Mouse (Mus musculus): ENCODE data around the gene Mrln.

Gene Mrln

GRCm38 (mm10) chr10:70204505-70205399, at the start of gene Mrln:
Mrln (plus strand) TSS chr10:70204664.
- peak; percentile 25 for DNase-seq (ENCODE audit: low spot score)

DNA sequence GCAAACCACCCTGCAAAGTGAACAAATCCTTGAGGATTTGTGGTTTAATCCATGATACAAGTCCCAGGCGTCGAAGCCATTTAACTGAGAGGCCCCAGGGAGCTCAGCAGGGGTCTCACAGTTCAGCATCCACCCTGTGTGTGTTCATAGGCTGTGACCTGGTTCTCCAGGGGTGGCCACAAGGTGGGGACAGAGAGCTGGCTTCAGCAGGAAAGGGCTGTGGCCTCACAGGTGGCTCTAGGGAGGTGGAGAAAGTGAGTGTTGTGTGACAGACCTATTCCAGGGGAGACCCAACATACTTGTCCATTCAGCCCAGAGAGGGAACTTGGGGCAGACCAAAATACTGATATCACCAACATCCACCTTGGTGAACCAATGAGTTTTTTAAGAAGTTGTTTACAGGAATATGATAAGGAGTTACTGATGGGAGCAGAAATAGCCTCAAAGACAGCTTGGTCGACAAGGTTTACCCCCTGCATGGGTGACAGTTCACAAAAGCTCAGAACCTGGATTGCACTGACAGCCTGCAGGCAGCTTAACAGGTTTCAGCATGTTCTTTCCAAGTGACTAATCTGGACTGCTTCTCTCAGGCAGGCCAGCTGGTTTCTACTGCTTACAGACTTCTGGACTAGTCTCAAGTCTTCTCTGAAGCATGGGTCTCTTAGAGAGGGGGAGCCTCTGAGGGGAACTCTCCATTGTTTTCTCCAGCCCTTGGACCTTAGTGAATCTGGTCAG, 47.9 kb upstream of the Mrln start:
- no peak for DNase-seq (ENCODE audit: low spot score)

- peak; percentile 80 for DNase-seq (ENCODE audit: low spot score)
These were observed 44.7 kb upstream of the Mrln start for GRCm38 (mm10) chr10:70159651-70160320.

- no peak for DNase-seq (ENCODE audit: low spot score)
These were observed 43.7 kb upstream of the Mrln start for GRCm38 (mm10) chr10:70160811-70161210.

GRCm38 (mm10) chr10:70161504-70161903, 43.0 kb upstream of the Mrln start:
- no peak for DNase-seq (ENCODE audit: low spot score)

DNA sequence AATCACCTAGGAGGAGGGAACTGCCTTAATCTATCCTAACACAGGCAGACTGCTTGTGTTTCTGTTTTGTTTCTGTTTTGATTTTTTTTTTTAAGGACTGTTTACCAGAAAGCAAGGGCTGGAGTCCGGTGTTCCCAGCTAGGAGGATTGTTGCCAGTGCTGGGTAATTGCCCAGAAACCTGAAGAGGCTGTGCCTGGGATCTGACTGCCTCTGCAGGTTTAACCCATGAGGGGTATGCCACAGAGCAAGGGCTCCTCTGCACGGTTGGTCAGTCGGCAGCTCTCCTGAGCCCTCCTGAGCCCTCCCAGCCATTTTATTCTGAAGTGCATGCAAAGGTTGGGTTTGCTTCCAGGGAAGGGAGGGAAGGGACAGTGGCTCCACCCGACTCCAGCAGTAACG, 40.8 kb upstream of the Mrln start:
- no peak for DNase-seq (ENCODE audit: low spot score)

- DNase-seq (ENCODE audit: low spot score), result no peak
These were observed 38.6 kb upstream of the Mrln start for GRCm38 (mm10) chr10:70165877-70166276.

DNA sequence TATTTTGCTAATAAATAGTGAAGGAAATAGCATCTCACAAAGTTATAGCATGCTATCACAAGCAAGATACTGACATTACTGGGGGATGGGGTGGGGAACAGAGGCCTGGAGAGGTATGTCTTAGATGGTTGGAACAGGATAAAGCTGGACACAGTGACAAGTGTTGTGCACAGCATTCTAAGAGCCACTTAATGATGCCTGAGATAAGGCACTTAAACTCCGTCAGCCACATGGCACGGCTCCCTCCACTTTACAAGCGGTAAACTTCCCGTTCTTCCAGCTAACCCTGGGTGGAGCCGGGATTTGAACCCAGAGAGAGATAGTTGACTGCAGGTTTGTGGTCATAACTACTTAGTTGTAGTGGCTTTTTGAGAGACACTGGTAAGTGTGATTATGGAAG, 38.0 kb upstream of the Mrln start:
- no peak for DNase-seq (ENCODE audit: low spot score)

DNA sequence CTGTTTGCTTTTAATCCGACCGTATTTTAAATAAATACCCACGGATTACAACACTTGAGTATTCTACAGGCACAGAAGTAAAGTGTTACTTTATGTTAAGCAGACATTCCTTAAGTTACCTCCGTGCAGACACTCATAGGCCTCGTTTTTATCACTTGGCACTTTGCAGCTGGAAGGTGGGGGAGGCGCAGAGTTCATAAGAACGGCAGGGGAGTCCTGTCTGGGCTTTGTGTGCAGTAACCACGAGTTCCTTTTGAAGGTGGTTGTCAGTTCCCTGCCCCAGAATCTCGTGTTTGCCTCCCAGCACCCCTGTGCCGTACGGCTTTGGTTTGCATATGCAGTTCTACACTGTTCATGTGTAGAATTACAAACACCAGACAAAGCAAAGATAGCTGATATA, 36.8 kb upstream of the Mrln start:
- DNase-seq (ENCODE audit: low spot score), result no peak

- no peak for DNase-seq (ENCODE audit: low spot score)
These were observed 36.1 kb upstream of the Mrln start for GRCm38 (mm10) chr10:70168396-70168795.

DNA sequence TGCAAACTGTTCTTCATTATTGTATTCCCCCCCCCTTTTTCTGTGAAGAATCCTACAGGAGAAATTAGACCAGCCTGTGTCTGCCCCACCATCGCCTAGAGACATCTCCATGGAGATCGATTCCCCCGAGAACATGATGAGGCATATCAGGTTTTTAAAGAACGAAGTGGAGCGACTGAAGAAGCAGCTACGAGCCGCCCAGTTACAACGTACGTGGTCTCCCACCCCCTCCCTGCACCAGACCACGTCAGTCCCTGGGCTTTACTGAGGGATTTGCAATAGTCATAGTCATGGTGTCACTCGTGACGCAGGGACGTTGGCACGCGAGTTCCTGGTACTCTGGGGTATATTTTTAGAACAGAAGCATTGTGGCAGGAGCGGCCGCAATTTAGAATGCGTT, 35.4 kb upstream of the Mrln start:
- no peak for DNase-seq (ENCODE audit: low spot score)

DNA sequence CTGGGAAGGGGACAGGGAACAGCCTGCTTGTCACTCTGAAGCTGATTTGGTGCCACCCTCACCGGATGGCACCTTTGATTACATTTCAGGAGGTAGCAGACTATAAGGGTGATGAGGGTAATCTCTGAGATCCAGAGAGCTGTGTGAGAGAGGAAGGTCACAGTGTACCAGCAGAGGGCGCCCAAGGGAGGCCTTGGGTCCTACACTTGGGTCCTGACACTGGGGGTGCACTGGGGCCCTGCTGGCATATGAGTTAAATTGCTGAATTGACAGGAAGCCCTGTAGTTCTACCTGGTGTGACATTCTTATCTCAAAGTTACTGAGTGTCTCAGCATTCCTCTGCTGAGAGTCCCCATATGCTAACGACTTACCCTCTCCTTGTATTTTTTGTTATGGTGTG, 31.1 kb upstream of the Mrln start:
- DNase-seq (ENCODE audit: low spot score), result no peak

DNA sequence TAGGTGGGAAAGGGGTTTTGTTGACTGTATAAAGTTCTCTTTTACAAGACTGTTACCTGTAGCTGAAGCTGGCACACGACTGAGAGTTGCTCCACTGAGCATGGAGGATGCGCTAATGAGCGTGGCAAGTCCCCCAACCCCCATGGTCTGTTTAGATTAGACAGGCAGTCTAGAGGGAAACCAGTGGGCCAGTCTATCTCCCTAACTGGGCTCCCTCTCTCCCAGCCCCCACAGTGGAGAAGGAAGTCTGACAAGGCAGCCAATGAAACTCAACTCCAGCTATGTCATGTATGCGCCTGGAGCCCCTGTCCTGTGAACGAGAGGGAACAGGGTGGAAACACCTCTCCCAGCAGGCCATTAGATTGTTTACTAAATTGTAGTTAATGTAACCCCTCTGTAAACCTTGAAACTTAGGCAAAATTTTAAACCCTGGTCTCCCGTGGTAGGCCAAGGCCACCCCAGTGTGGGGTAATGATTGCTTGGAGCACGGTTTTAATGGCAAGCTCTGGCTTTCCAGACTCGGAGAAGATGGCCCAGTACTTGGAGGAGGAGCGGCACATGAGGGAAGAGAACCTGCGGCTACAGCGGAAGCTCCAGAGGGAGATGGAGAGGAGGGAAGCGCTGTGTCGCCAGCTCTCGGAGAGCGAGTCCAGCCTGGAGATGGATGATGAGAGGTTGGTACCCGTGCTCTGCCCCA, 29.8 kb upstream of the Mrln start:
- no peak for DNase-seq (ENCODE audit: low spot score)

DNA sequence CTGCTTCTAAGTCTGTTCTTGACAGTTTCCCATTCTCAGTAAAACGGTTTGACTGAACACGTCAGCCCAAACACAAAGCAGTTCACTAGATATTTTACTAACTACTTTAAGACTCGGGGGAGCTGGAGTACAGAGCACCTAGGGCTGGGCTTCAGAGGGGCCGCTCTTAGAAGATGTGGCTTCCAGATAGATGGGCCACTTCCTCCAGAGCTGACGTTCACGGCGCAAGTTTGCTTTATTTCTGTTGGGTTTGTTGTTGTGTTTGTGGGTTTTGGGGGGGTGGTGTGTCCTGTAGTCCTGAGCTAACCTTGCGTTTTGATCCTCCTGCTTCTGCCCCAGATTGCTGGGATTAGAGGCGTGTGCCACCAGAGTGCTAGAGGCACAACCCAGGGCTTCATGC, 23.7 kb upstream of the Mrln start:
- DNase-seq (ENCODE audit: low spot score), result no peak

- DNase-seq (ENCODE audit: low spot score), result no peak
These were observed 23.0 kb upstream of the Mrln start for GRCm38 (mm10) chr10:70181279-70181972.

DNA sequence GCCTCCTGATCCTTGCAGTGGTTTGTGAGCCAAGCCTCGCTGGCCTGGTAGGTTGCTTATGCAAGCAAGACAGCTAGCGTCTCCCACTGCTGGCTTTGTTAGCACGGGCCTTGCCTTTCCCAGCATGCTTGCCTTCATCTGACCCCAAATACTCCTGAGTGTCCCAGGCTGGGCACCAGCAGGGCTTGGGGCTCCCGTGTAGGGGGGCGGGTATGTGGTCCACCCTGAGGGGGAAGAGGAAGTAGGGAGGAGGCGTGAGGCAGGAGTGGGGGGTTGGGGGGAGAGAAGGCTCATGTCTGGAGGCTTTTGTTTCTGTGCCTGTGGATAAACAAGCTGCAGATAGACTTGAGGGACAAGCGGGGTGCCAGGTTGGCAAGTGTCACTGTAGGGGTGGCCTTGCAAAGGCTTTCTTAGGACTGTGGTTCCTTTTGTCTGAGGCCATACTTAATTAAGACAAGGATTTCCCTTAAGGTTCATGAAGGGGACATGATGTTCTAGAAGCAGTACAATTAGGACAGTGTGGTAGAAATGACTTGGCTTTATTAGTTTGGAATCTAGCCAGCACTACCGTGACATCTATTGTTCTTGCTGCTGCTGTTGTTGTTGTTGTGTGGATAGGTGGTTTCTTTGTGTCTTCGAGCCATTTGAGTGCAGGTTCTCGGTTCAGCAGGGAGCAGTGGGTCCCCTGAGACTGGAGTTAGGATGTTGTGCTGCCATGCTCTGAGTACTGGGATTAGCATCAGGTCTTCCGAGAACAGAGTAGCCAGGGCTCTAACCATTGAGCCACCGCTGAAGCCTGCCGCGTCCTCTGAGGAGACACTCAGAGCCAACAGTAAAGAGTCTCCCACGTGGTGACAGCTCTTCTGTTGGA, 21.0 kb upstream of the Mrln start:
- no peak for DNase-seq (ENCODE audit: low spot score)

DNA sequence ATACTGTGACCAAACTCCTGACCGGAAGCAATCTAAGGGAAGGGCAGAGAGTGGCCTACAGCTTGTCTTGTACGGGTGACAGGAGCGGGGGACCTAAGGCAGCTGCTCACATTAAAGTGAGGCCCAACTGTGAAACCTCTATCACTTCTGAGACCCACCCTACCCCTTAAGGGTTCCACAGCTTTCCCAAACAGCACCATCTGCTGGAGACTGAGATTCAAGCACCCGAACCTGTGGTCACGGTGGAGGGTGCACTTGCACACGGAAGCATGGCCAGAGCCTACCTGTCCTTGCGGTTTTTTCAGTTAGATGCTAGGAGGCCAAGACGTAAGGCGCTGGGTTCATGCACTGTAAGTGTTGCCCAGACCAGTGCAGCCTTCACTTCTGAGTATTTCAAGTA, 18.3 kb upstream of the Mrln start:
- DNase-seq (ENCODE audit: low spot score), result no peak

GRCm38 (mm10) chr10:70186586-70186985, 17.9 kb upstream of the Mrln start:
- no peak for DNase-seq (ENCODE audit: low spot score)

- no peak for DNase-seq (ENCODE audit: low spot score)
These were observed 14.6 kb upstream of the Mrln start for GRCm38 (mm10) chr10:70189864-70190263.

GRCm38 (mm10) chr10:70194283-70194682, 10.2 kb upstream of the Mrln start:
- no peak for DNase-seq (ENCODE audit: low spot score)

DNA sequence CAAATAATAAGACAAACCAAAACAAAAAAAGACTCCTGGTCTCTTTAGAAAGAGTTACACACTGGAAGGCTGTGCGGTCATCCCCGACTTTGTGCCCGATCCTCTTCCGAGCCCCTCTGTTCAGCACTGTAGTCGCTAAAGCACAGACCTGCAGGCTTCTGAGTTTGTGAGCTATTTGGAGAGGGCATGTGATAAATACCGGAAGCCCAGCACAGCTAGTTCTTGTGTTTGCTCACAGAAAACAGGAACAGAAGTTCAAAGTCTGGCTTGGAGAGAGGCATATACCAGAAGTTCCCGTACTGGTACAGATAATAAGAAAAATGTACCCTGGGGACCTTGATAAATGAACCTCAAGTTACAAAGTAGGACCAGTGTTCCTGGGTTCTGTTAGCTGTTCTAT, 9.2 kb upstream of the Mrln start:
- no peak for DNase-seq (ENCODE audit: low spot score)

Data from ovary, adult 18-20 months (tissue).